Mouse (Mus musculus) cerebellum, adult 2 months (tissue): ENCODE results near the gene Inpp5f. TPM values are rescaled to one million over a fixed set of nuclear protein-coding genes. Genes with fewer than 3 reads are reported as not detected.

ENCODE experiments used
- DNase-seq, 2 experiments: peaks; one replicate each; pipeline ENCODE4 v3.0.0; 2021
- H3K27ac ChIP-seq: fragments of 200-500 bp; 2 replicates; pipeline ENCODE4 v1.5.1; 2012; ENCODE audit warnings: low read length, control low read depth, inconsistent platforms; ENCODE audit not compliant: insufficient read depth
- H3K27me3 ChIP-seq: fragments of 200-500 bp; 2 replicates; pipeline ENCODE4 v1.6.1; 2012; ENCODE audit warnings: inconsistent platforms, mild to moderate bottlenecking, low read length, moderate library complexity; ENCODE audit not compliant: control insufficient read depth, insufficient read depth
- H3K4me1 ChIP-seq: fragments of 200-500 bp; 2 replicates; pipeline ENCODE4 v1.6.1; 2011; ENCODE audit warnings: low read length; ENCODE audit not compliant: control insufficient read depth, insufficient read depth
- H3K4me3 ChIP-seq: fragments of 200-500 bp; replicated peaks from 2 replicates; pipeline ENCODE3; 2011; ENCODE audit warnings: mild to moderate bottlenecking, low read depth, low read length, control low read depth; ENCODE audit not compliant: insufficient read depth
- CTCF ChIP-seq: fragments of 200-500 bp; IDR thresholded peaks from 2 replicates; pipeline ENCODE4 v1.5.1; 2011; ENCODE audit warnings: low read depth, mild to moderate bottlenecking, control low read depth, low read length, moderate library complexity, borderline replicate concordance; ENCODE audit not compliant: insufficient read depth
- POLR2A ChIP-seq: fragments of 200-500 bp; IDR thresholded peaks from 2 replicates; pipeline ENCODE4 v1.6.1; 2011; ENCODE audit warnings: low read length, control low read depth, borderline replicate concordance; ENCODE audit not compliant: insufficient read depth
- WGBS: fragments of 180-500 bp; shearing (Covaris S2); methylation state at CpG from one replicate; pipeline ENCODE4 v1.1.7; 2018; 5-methylcytosine and 5-hydroxymethylcytosine counted together
- polyA plus RNA-seq: library from polyadenylated mRNA; depleted of rRNA; stranded (reverse); fragments of >200 nt; gene quantifications from 2 replicates; pipeline ENCODE4 v1.2.3, GENCODE M21; 2012

Gene Inpp5f
- polyA plus RNA-seq, 1 experiment = 104 TPM

DNA sequence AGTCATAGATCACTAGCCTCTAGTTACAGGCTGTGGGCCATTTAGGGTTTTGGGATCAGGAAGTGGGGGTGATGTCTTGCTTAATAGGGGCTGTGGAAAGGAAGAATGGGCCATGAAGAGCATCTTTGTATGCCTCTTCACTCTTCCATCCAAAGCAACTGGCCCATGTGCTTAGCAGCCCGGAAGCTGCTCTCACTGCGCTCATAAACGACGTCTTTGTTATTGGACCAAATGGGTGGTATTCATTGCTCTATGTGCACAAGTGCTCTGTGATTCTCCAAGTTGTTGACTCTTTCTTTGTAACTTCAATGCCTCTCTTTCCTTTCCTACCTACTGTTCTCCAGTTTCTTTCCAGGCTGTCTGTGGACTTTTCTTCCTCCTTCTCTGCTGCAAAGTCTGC lies 39.1 kb upstream of the Inpp5f start:
- TF ChIP-seq POLR2A (no peak), CTCF (no peak)
- H3K4me3 ChIP-seq = no peak overlapping the region
- H3K27ac ChIP-seq = no peak overlapping the region
- H3K27me3 ChIP-seq = no peaks in the 10 kb centered on the region
- no peak for DNase-seq
- 86% methylated on average over 4 of the region's 4 CpGs for WGBS
- H3K4me1 ChIP-seq = peaks cover 12% of the 10 kb centered on the region; the same call in 1 of the 2 replicates

DNA sequence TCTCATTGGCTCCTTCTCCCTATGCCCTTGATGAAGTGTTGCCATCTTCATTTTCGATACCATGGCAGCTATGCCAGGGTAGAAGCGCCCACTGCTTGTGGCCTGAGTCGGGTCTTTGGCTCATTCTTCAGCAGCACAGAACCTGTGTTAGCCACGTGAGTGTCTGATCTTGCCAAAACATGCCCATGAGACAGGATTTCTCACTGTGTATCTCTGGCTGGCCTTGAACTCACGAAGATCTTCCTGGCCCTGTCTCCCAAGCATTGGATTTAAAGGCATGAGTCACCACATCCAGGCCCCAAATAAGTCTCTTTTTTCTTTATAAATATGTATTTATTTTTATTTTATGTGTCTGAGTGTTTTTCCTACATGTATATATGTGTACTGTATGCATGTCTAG lies 35.9 kb upstream of the Inpp5f start:
- H3K27me3 ChIP-seq = no peaks in the 10 kb centered on the region
- no peak for DNase-seq
- WGBS = 62% methylated on average over 5 of the region's 5 CpGs
- no peak overlapping the region for H3K4me3 ChIP-seq
- no peak for TF ChIP-seq CTCF
- TF ChIP-seq POLR2A = no peak
- H3K27ac ChIP-seq = no peak overlapping the region
- no peaks in the 10 kb centered on the region for H3K4me1 ChIP-seq

DNA sequence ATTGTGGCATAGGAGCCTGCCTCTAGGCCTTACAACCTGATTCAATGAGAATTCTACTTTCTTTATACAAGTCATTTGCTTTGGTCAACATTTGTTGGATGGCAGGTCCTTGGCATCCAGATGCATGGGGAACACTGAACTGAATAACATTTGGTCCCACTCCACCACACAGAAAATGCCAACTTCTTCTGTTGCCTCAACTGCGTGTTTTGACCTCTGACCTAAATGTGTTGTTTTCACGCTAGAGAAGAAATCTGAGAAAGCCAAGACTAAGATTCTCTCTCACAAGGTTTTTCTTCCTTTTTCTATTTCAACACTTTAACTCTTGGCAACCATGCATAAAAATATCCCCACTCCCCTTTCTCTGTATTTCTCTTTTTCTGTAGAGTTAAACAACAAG lies 35.3 kb upstream of the Inpp5f start:
- 93% methylated on average over 2 of the region's 2 CpGs for WGBS
- Histone ChIP-seq H3K4me1 (no peaks in the 10 kb centered on the region), H3K4me3 (no peak overlapping the region), H3K27ac (no peak overlapping the region), H3K27me3 (no peaks in the 10 kb centered on the region)
- DNase-seq = no peak
- no peak for TF ChIP-seq CTCF
- no peak for TF ChIP-seq POLR2A

DNA sequence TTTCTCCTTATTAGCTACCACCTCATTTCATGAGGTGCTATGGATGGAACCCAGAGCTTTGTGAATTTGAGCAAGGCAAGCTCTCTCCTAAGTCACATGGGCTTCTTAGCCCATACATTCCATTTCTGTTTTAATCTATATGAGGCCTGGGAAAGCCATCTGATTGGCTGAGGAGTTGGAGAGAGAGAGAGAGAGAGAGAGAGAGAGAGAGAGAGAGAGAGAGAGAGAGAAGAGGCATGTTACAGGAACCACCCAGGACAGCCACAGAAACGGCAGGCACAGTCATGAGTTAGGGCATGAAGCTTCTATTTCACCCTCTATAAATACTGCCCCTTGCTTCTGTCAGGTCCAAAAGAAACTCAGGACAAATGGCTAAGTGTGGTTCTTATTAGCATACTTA lies 33.5 kb upstream of the Inpp5f start:
- H3K27me3 ChIP-seq = no peaks in the 10 kb centered on the region
- 84% methylated on average over 1 of the region's 1 CpGs for WGBS
- no peak overlapping the region for H3K4me3 ChIP-seq
- TF ChIP-seq POLR2A (no peak), CTCF (no peak)
- DNase-seq = no peak
- no peak overlapping the region for H3K27ac ChIP-seq
- peaks cover 7% of the 10 kb centered on the region for H3K4me1 ChIP-seq

DNA sequence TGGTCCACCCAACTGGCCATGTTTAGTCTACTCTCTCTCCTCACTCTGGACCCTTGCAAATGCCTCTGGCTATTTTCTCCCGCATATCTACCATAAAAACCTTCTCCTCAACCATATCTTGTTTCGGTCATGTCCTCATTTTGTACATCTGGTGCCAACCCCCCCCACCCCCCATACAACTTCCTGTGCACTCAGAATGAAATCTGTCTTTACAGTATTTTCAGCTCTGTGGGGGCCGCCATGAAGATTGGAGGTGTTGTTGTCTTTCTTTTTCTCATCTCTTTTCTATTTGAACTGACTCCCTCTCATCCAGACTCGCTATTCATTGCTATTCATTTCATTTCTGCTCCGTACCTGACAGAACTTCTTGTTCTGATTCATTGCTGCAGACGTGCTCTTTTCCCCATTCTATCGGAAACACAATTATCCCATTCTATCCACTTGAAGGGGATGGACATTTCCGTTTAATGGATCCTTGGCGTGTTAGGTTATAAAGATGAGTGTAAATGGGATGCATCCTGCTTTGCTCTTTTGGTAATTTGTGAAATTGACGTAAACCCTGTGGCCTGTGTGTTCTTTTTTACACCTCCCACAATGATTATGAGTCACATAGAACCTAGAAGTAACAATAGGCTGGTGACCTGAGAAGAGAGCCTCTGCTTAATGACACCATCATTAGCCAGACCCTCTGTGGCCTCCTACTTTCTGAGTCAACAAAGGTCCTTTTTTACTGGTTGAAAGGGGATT lies 32.8 kb upstream of the Inpp5f start:
- TF ChIP-seq CTCF (no peak), POLR2A (no peak)
- Histone ChIP-seq H3K4me1 (peaks cover 11% of the 10 kb centered on the region), H3K27me3 (no peaks in the 10 kb centered on the region), H3K4me3 (no peak overlapping the region), H3K27ac (no peak overlapping the region)
- 91% methylated on average over 10 of the region's 10 CpGs for WGBS
- no peak for DNase-seq

DNA sequence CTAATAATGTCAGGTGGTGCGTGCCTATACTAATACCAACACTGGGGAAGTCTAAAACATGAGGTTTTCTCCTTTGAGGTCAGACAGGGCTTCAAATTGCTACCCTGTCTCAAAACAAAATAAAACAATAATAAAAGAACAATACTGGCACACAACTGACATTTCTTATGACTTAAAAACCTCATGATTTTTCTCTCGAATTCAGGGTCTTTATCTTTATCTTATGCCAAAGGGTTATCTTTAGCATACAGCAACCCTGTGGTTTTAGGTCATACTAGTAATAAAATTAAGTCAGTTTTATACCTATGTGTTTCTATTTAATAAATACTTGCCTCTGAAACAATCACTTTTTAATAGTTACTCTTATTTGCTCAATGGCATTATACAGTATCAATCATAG lies 31.7 kb upstream of the Inpp5f start:
- no peak for DNase-seq

DNA sequence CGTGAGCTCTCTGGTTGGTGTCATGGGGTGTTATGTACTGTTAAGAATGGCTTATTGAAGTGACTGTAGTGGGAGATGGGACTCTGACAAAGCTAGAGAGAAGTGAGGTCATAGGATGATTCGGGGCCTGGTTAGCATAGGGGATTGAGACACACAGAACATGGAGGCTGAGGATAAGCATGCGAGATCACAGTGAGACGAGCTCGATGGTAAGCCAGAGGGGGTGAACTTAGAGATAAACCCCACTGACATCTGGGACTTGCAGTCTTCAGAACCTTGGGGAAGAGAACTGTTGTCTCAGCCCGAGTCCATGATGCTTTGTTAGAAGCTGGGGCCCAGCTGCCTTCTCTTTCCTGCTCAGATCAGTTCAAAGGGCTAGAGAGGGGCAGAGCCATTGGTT lies 30.8 kb upstream of the Inpp5f start:
- Histone ChIP-seq H3K4me1 (peaks cover 13% of the 10 kb centered on the region), H3K27me3 (no peaks in the 10 kb centered on the region), H3K27ac (no peak overlapping the region), H3K4me3 (no peak overlapping the region)
- TF ChIP-seq CTCF = no peak
- no peak for TF ChIP-seq POLR2A
- DNase-seq = no peak
- 93% methylated on average over 6 of the region's 6 CpGs for WGBS

More for the DNA sequence above, 31.7 kb upstream of the Inpp5f start:
- Histone ChIP-seq H3K4me3 (no peak overlapping the region), H3K27me3 (no peaks in the 10 kb centered on the region), H3K27ac (no peak overlapping the region), H3K4me1 (peaks cover 13% of the 10 kb centered on the region)
- no peak for TF ChIP-seq CTCF
- no peak for TF ChIP-seq POLR2A
- 92% methylated on average over 2 of the region's 2 CpGs for WGBS

DNA sequence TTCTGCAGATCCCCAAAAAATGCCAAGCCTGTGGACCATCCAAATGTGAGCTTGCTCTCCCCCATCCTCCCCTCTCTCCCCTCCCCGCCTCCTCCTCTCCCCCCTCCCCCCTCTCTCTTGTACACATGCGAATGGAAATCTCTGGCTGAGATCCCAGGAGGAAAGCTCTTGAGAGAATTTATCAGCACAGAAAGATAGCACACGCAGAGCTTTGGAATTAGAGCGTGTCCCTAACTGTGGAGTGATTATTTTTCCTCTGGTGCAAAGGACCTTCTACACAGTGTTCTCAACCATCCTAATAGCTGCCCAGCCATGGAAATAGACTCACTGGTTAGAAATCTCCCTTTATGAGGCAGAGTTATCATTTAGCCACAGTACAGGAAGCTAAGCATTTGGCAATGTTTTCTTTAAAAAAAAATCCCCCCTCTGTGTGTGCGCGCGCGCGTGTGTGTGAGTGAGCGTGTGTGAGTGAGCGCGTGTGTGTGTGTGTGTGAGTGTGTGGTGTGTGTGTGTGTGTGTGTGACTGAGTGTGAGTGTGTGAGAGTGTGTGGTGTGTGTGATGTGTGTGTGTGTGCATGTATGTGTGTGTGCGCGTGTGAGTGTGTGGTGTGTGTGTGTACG lies 29.2 kb upstream of the Inpp5f start:
- H3K4me3 ChIP-seq = no peak overlapping the region
- DNase-seq = peak in 1 of 2 experiments; percentile 45
- TF ChIP-seq CTCF (no peak), POLR2A (no peak)
- no peaks in the 10 kb centered on the region for H3K27me3 ChIP-seq
- H3K4me1 ChIP-seq = peaks cover 13% of the 10 kb centered on the region
- 72% methylated on average over 14 of the region's 15 CpGs for WGBS
- H3K27ac ChIP-seq = no peak overlapping the region
